Mouse (Mus musculus) ES-E14 (cell line): ENCODE data around the gene Gm9970. TPM values are rescaled to one million over a fixed set of nuclear protein-coding genes. Genes with fewer than 3 reads are reported as not detected.

Source experiments
- DNase-seq: peaks from one replicate; pipeline ENCODE4 v3.0.0-alpha.2; 2013; ENCODE audit warnings: low read depth, low spot score
- H3K27ac ChIP-seq: 2 replicates; pipeline ENCODE4 v1.5.1; 2012; ENCODE audit warnings: low read depth, mild to moderate bottlenecking, low read length, moderate library complexity, mixed read lengths; ENCODE audit not compliant: poor library complexity, insufficient read depth, severe bottlenecking
- H3K36me3 ChIP-seq: 2 replicates; pipeline ENCODE4 v1.6.1; 2012; ENCODE audit warnings: mild to moderate bottlenecking, low read length, moderate library complexity, mixed read lengths; ENCODE audit not compliant: control insufficient read depth, poor library complexity, insufficient read depth, severe bottlenecking
- H3K4me1 ChIP-seq, 2 experiments: fragments of 150-350 bp in 1 of 2; sonication (generic) in 1 of 2; 2 replicates each; pipeline ENCODE4 v1.6.1; 2012; ENCODE audit warnings: low read length in 2 of 2, mild to moderate bottlenecking in 1 of 2, mixed read lengths in 1 of 2; ENCODE audit not compliant: control insufficient read depth in 2 of 2, insufficient read depth in 2 of 2, poor library complexity in 1 of 2
- H3K4me3 ChIP-seq, 2 experiments: fragments of 150-350 bp in 1 of 2; sonication (generic) in 1 of 2; 2 replicates each; pipeline ENCODE4 v1.5.1; 2012; ENCODE audit warnings: low read length in 2 of 2, low read depth in 1 of 2, mild to moderate bottlenecking in 1 of 2, mixed read lengths in 1 of 2; ENCODE audit not compliant: insufficient read depth in 1 of 2, poor library complexity in 1 of 2, severe bottlenecking in 1 of 2
- H3K9ac ChIP-seq: 2 replicates; pipeline ENCODE4 v1.6.1; 2012; ENCODE audit warnings: low read depth, mild to moderate bottlenecking, low read length, mixed read lengths; ENCODE audit not compliant: poor library complexity, insufficient read depth, severe bottlenecking
- H3K9me3 ChIP-seq: fragments of 150-350 bp; sonication (generic); 2 replicates; pipeline ENCODE4 v1.6.1; 2012; ENCODE audit warnings: low read depth, mild to moderate bottlenecking, low read length; ENCODE audit not compliant: control insufficient read depth, insufficient read depth
- CHD2 ChIP-seq: IDR thresholded peaks from 2 replicates; pipeline ENCODE4 v1.6.1; 2014; ENCODE audit warnings: mild to moderate bottlenecking, low read depth, low read length, inconsistent platforms
- HCFC1 ChIP-seq: IDR thresholded peaks from 2 replicates; pipeline ENCODE4 v1.6.1; 2012; ENCODE audit warnings: low read length, inconsistent platforms, borderline replicate concordance; ENCODE audit not compliant: insufficient read depth
- MAFK ChIP-seq: IDR thresholded peaks from 2 replicates; pipeline ENCODE4 v1.6.1; 2014; ENCODE audit warnings: mild to moderate bottlenecking, low read depth, low read length, inconsistent platforms; ENCODE audit not compliant: insufficient read depth
- ZC3H11A ChIP-seq: IDR thresholded peaks from 2 replicates; pipeline ENCODE4 v1.6.1; 2012; ENCODE audit warnings: low read depth, mild to moderate bottlenecking, inconsistent platforms, low read length, borderline replicate concordance
- ZNF384 ChIP-seq: IDR thresholded peaks from 2 replicates; pipeline ENCODE4 v1.6.1; 2012; ENCODE audit warnings: low read depth, low read length, inconsistent platforms
- in situ Hi-C, 2 experiments: fragments of 600-800 bp; cut with MboI; formaldehyde crosslinking; loops; one replicate each; pipeline ENCODE4 v1.15.1; 2025; ENCODE audit warnings: low sequenced_read_pairs in 2 of 2, inconsistent platforms in 1 of 2; ENCODE audit not compliant: unreplicated experiment in 2 of 2
- total RNA-seq: library from RNA; depleted of rRNA; stranded (reverse); fragments of 300-350 nt; gene quantifications from 2 replicates; pipeline ENCODE4 v1.2.3, GENCODE M21; 2012

Gene Gm9970
- total RNA-seq, 1 experiment = not detected

GRCm38 (mm10) chr5:31199321-31199892 lies 41.6 kb downstream of the Gm9970 start:
- TF ChIP-seq HCFC1 (no peak), ZNF384 (no peak), MAFK (no peak), ZC3H11A (no peak), CHD2 (no peak)
- Histone ChIP-seq H3K4me1 (peaks cover 10 to 11% of the 10 kb centered on the region in 2 experiments), H3K4me3 (no peak overlapping the region), H3K9me3 (no peaks in the 10 kb centered on the region), H3K9ac (no peak overlapping the region), H3K27ac (no peak overlapping the region), H3K36me3 (peaks cover 58% of the 10 kb centered on the region)
- DNase-seq = no peak
- in situ Hi-C loops = no loop called here

- Histone ChIP-seq H3K36me3 (peaks cover 54% of the 10 kb centered on the region), H3K4me3 (no peak overlapping the region), H3K9me3 (no peaks in the 10 kb centered on the region), H3K9ac (no peak overlapping the region), H3K27ac (no peak overlapping the region), H3K4me1 (peaks cover 11 to 12% of the 10 kb centered on the region in 2 experiments)
- in situ Hi-C loops = no loop called here
- no peak for DNase-seq
- no peak for TF ChIP-seq HCFC1
- no peak for TF ChIP-seq CHD2
- TF ChIP-seq ZC3H11A = no peak
- TF ChIP-seq ZNF384 = no peak
- no peak for TF ChIP-seq MAFK
These were observed 42.3 kb downstream of the Gm9970 start for GRCm38 (mm10) chr5:31198616-31199320.

DNA sequence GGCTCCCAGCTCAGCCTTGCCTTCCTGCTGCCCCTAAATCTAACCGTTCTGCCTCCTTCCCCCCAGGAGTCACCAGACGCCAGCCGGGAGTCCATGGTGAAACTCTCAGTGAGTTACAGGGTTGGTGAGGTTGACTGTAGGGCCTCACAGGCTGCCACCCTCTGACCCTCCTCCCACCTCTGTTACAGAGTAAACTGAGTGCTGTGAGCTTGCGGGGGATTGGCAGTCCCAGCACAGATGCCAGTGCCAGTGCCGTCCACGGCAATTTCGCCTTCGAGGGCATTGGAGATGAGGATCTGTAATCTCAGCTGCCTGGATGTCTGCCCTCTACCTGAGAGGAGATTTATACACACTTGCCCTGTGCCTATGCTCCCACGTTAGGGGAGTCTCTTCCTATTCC lies 42.9 kb downstream of the Gm9970 start:
- TF ChIP-seq CHD2 = no peak
- no peak for TF ChIP-seq HCFC1
- TF ChIP-seq ZC3H11A = no peak
- TF ChIP-seq ZNF384 = no peak
- Histone ChIP-seq H3K9ac (no peak overlapping the region), H3K36me3 (peaks cover 53% of the 10 kb centered on the region), H3K4me1 (peaks cover 11 to 12% of the 10 kb centered on the region in 2 experiments), H3K4me3 (no peak overlapping the region), H3K27ac (no peak overlapping the region), H3K9me3 (no peaks in the 10 kb centered on the region)
- no peak for DNase-seq
- in situ Hi-C loops = no loop called here

- no peak overlapping the region for H3K4me3 ChIP-seq
- peaks cover 48% of the 10 kb centered on the region for H3K36me3 ChIP-seq
- in situ Hi-C loops = no loop called here
- no peaks in the 10 kb centered on the region for H3K9me3 ChIP-seq
- peaks cover 11 to 12% of the 10 kb centered on the region in 2 experiments for H3K4me1 ChIP-seq
- DNase-seq = no peak
- no peak overlapping the region for H3K9ac ChIP-seq
- no peak overlapping the region for H3K27ac ChIP-seq
- TF ChIP-seq MAFK (no peak), ZC3H11A (no peak), HCFC1 (no peak), CHD2 (no peak), ZNF384 (no peak)
These were observed 44.0 kb downstream of the Gm9970 start for GRCm38 (mm10) chr5:31197072-31197471.

- in situ Hi-C loops = no loop called here
- no peak overlapping the region for H3K4me3 ChIP-seq
- DNase-seq = no peak
- H3K9me3 ChIP-seq = no peaks in the 10 kb centered on the region
- no peak for TF ChIP-seq HCFC1
- no peak for TF ChIP-seq CHD2
- H3K4me1 ChIP-seq = peaks cover 11 to 12% of the 10 kb centered on the region in 2 experiments
- H3K36me3 ChIP-seq = peaks cover 50% of the 10 kb centered on the region
- no peak overlapping the region for H3K9ac ChIP-seq
- no peak overlapping the region for H3K27ac ChIP-seq
These were observed 44.8 kb downstream of the Gm9970 start for GRCm38 (mm10) chr5:31196207-31196606.
